Comparison of ENCODE assay signal across 1 mouse cellular context in the genomic region with DNA sequence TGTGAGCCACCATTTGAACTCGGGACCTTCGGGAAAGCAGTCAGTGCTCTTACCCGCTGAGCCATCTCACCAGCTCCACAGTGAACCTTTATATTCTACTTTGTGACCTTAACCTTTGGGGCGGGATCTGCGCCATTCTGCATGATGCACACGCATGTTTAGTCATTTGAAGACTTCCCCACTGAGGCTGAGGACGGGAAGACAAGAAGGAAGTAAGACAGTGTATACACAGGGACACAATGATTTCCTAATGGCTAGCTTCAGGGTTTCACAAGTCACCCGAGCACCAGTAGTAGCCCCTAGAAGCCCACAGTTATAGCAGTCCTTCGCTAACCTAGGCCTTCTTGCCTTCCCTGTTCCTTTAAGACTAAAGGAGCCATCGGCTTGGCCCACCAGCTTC.
TF ChIP-seq lines count a peak whose summit lies in the region.

No protein-coding gene starts in this region.

TF ChIP-seq in MEL, 35 proteins besides CTCF, POLR2A, EP300 and RAD21 (continued from another document):
- TF ChIP-seq E2F4 (IDR thresholded peaks at IDR 0.05; ENCODE audit: borderline replicate concordance, low read depth, low read length) = no peak
- no peak for TF ChIP-seq CHD2 (IDR thresholded peaks at IDR 0.05; ENCODE audit: low read length)
- no peak for TF ChIP-seq MAX (IDR thresholded peaks at IDR 0.05; ENCODE audit: low read length)
- no peak for TF ChIP-seq NRF1 (IDR thresholded peaks at IDR 0.05; ENCODE audit: insufficient read depth, low read depth, low read length, poor library complexity, severe bottlenecking)
- TF ChIP-seq MYB (IDR thresholded peaks at IDR 0.05; ENCODE audit: low read depth, low read length) = no peak
- TF ChIP-seq GATA1 (IDR thresholded peaks at IDR 0.05; ENCODE audit: low read depth, low read length) = no peak
- TF ChIP-seq GABPA (IDR thresholded peaks at IDR 0.05; ENCODE audit: low read depth, low read length) = no peak
- no peak for TF ChIP-seq MYC (IDR thresholded peaks at IDR 0.05; ENCODE audit: low read depth, low read length)
- no peak for TF ChIP-seq SIN3A (IDR thresholded peaks at IDR 0.05; ENCODE audit: low read length)
- no peak for TF ChIP-seq HCFC1 (IDR thresholded peaks at IDR 0.05; ENCODE audit: low read depth, low read length)
- TF ChIP-seq MXI1 (IDR thresholded peaks at IDR 0.05; ENCODE audit: low read depth, low read length) = no peak
- TF ChIP-seq MAFK (IDR thresholded peaks at IDR 0.05; ENCODE audit: borderline replicate concordance, low read depth, low read length) = no peak
- TF ChIP-seq TAL1 (IDR thresholded peaks at IDR 0.05; ENCODE audit: low read length) = no peak
- no peak for TF ChIP-seq TBP (IDR thresholded peaks at IDR 0.05; ENCODE audit: low read depth, low read length)
- no peak for TF ChIP-seq ZNF384 (IDR thresholded peaks at IDR 0.05; ENCODE audit: low read depth, low read length)
TF ChIP-seq in MEL: peak in this region for 0.
